Mouse (Mus musculus) erythroblast, embryonic 14.5 days (primary cell): ENCODE measurements around the gene Gm20441. TPM values are rescaled to one million over a fixed set of nuclear protein-coding genes. Genes with fewer than 3 reads are reported as not detected.

Experiments
- H3K27me3 ChIP-seq: 2 replicates; pipeline ENCODE4 v1.6.1; 2012; ENCODE audit warnings: inconsistent platforms; ENCODE audit not compliant: control insufficient read depth
- H3K36me3 ChIP-seq: 2 replicates; pipeline ENCODE4 v1.6.1; 2012; ENCODE audit warnings: mild to moderate bottlenecking, inconsistent platforms; ENCODE audit not compliant: control insufficient read depth
- H3K4me1 ChIP-seq: 2 replicates; pipeline ENCODE4 v1.6.1; 2012; ENCODE audit warnings: inconsistent platforms; ENCODE audit not compliant: control insufficient read depth
- H3K4me3 ChIP-seq: replicated peaks from 2 replicates; pipeline ENCODE3; 2012; ENCODE audit warnings: moderate library complexity, mild to moderate bottlenecking, inconsistent platforms
- H3K9me3 ChIP-seq: 2 replicates; pipeline ENCODE4 v1.6.1; 2012; ENCODE audit warnings: low read length, inconsistent platforms, mixed read lengths; ENCODE audit not compliant: control insufficient read depth
- GATA1 ChIP-seq: IDR thresholded peaks from 2 replicates; pipeline ENCODE4 v1.6.1; 2012; ENCODE audit warnings: low read length, inconsistent platforms, mixed read lengths
- TAL1 ChIP-seq: IDR thresholded peaks from 3 replicates; pipeline ENCODE4 v1.6.1; 2012; ENCODE audit warnings: low read length, inconsistent platforms, mixed read lengths
- polyA plus RNA-seq: library from polyadenylated mRNA; stranded (reverse); fragments of >175 nt; gene quantifications from 2 replicates; pipeline ENCODE4 v1.2.3, GENCODE M21; 2012

The Gm20441 gene
- polyA plus RNA-seq, 1 experiment = not detected

DNA sequence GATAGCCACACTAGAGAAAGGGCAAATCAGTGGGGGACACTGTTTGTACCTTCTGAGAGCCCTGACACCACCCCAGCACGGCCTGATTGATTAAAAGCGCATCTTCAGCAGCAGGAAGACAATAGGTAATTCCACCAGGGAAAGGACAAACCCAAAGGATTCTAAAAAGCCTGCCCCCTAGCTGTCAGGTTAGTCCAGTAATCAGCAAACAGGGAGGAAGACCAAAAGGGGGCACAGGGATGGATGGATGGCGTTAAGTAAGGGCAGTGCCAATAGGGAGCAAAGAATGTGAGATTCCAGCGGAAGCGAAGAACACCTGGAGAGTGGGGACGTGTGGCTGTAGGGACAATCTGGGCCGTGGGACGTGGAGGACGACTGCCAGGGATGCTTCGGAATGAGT lies 37.9 kb upstream of the Gm20441 start:
- no peak overlapping the region for H3K4me3 ChIP-seq
- 0 out of 2 replicates have a peak, but pooled peaks cover 2% of the 10 kb centered on the region for H3K27me3 ChIP-seq
- no peaks in the 10 kb centered on the region for H3K9me3 ChIP-seq
- H3K36me3 ChIP-seq = no peaks in the 10 kb centered on the region
- no peaks in the 10 kb centered on the region for H3K4me1 ChIP-seq
- no peak for TF ChIP-seq TAL1
- no peak for TF ChIP-seq GATA1

GRCm38 (mm10) chr10:75804217-75804616 lies 23.5 kb upstream of the Gm20441 start:
- Histone ChIP-seq H3K36me3 (no peaks in the 10 kb centered on the region), H3K9me3 (peaks cover 5% of the 10 kb centered on the region), H3K27me3 (peaks cover 7% of the 10 kb centered on the region), H3K4me1 (peaks cover 3% of the 10 kb centered on the region), H3K4me3 (no peak overlapping the region)
- TF ChIP-seq GATA1 (no peak), TAL1 (no peak)

- TF ChIP-seq TAL1 (no peak), GATA1 (no peak)
- Histone ChIP-seq H3K4me3 (peak within 1 kb of the TSS; percentile 65), H3K36me3 (no peaks in the 10 kb centered on the region), H3K9me3 (no peaks in the 10 kb centered on the region), H3K27me3 (peaks cover 23% of the 10 kb centered on the region), H3K4me1 (peaks cover 23% of the 10 kb centered on the region)
These were observed 17.5 kb upstream of the Gm20441 start, which contains the start of gene Gstt1 for GRCm38 (mm10) chr10:75798176-75798696. Gene Gstt1, minus strand, starts transcription at chr10:75798584.

- TF ChIP-seq TAL1 (no peak), GATA1 (no peak)
- Histone ChIP-seq H3K4me3 (peak overlapping the region; percentile 65), H3K27me3 (peaks cover 24% of the 10 kb centered on the region), H3K4me1 (peaks cover 23% of the 10 kb centered on the region), H3K36me3 (no peaks in the 10 kb centered on the region), H3K9me3 (no peaks in the 10 kb centered on the region)
These were observed 16.9 kb upstream of the Gm20441 start for GRCm38 (mm10) chr10:75797619-75798175.

GRCm38 (mm10) chr10:75796731-75797516 lies 16.2 kb upstream of the Gm20441 start:
- Histone ChIP-seq H3K4me1 (peaks cover 23% of the 10 kb centered on the region), H3K27me3 (peaks cover 27% of the 10 kb centered on the region), H3K36me3 (no peaks in the 10 kb centered on the region), H3K9me3 (no peaks in the 10 kb centered on the region), H3K4me3 (peak overlapping the region; percentile 65)
- TF ChIP-seq GATA1 (no peak), TAL1 (no peak)

- Histone ChIP-seq H3K4me1 (peaks cover 23% of the 10 kb centered on the region), H3K4me3 (no peak overlapping the region), H3K27me3 (peaks cover 27% of the 10 kb centered on the region), H3K36me3 (no peaks in the 10 kb centered on the region), H3K9me3 (no peaks in the 10 kb centered on the region)
- TF ChIP-seq TAL1 (no peak), GATA1 (no peak)
These were observed 14.1 kb upstream of the Gm20441 start for GRCm38 (mm10) chr10:75794880-75795279.

- TF ChIP-seq TAL1 = no peak
- no peak for TF ChIP-seq GATA1
- Histone ChIP-seq H3K4me1 (no peaks in the 10 kb centered on the region), H3K36me3 (no peaks in the 10 kb centered on the region), H3K27me3 (peaks cover 9% of the 10 kb centered on the region), H3K9me3 (no peaks in the 10 kb centered on the region), H3K4me3 (no peak overlapping the region)
These were observed 10.0 kb upstream of the Gm20441 start for GRCm38 (mm10) chr10:75790773-75791172.

DNA sequence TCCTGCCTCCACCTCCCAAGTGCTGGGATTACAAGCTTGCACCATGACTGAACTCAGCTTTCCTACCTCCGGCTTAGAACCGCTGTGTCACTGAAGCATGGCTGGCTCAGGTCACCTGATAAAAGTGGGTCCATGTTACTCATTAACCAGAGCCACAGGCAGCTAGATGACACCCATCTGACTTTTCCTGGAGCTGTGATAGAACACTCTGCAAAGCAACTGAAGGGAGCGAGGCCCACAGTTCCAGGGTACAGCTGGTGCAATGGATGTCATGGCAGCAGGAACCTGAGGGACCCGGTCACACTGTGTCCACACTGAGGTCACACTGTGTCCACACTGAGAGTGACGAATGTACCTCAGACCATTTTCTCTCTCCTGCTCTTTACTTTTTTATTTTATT lies 9.1 kb upstream of the Gm20441 start:
- peaks cover 9% of the 10 kb centered on the region for H3K27me3 ChIP-seq
- TF ChIP-seq TAL1 (no peak), GATA1 (no peak)
- no peak overlapping the region for H3K4me3 ChIP-seq
- no peaks in the 10 kb centered on the region for H3K9me3 ChIP-seq
- H3K4me1 ChIP-seq = no peaks in the 10 kb centered on the region
- no peaks in the 10 kb centered on the region for H3K36me3 ChIP-seq

DNA sequence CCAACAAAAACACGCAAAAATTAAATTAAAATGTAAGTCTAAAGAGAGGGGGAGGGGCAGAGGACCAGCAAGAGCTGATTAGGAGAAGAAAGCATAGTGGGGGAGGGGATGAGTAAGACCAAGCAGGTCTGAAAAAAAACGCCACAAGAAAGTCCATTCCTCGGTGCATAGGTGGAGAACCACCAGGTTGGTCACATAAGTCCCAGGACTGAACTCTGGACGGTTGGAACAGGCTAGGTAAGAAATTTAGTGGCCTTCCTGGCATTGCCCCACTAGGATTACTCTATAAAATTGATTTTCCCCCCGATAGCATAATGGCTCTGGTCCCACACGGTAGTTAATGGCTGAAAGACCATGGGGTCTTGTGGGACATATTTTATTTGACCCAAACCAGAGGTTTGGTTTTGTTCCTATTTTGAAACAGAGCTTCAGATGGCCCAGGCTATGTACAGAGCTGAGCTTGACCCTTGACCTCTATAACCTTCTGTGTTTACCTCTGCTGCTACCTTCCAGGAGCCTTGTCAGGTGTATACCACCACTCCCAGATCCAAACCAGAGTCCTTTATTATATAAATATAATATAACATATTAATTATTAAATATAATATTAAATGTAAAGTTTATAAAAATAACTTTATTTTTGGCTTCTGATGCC lies 8.5 kb upstream of the Gm20441 start:
- Histone ChIP-seq H3K4me3 (no peak overlapping the region), H3K27me3 (peaks cover 9% of the 10 kb centered on the region), H3K4me1 (no peaks in the 10 kb centered on the region), H3K9me3 (no peaks in the 10 kb centered on the region), H3K36me3 (no peaks in the 10 kb centered on the region)
- TF ChIP-seq TAL1 (no peak), GATA1 (no peak)
